Mouse (Mus musculus) bone marrow, adult 2 months (tissue): ENCODE data around the gene Rpl35.

ENCODE experiments used
- CTCF ChIP-seq: fragments of 200-500 bp; IDR thresholded peaks from 2 replicates; pipeline ENCODE4 v1.5.1; 2011; ENCODE audit warnings: low read length, control low read depth; ENCODE audit not compliant: control insufficient read depth, insufficient read depth
- POLR2A ChIP-seq: fragments of 200-500 bp; IDR thresholded peaks from 2 replicates; pipeline ENCODE4 v1.6.1; 2011; ENCODE audit warnings: low read depth, mild to moderate bottlenecking, control low read depth, low read length, borderline replicate concordance; ENCODE audit not compliant: control insufficient read depth

DNA sequence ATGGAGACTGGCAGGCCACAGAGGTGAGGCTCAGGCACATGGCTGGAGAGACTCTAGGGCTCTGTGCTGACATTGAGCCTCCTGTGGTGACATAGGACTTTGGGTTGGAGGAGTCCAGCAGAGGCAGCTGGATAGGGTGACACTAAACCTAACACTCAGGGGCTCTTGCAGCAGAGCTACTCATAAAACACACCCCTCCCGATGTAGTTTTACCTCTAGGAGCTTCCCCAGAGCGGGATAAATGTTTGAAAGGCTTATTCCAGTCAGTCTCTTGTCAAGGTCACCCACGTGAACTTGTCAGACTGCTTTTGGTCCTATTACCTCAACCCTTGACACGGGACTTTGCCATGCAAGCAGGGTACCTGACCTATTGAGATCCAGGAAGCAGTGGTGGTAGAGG, 6.0 kb downstream of the Rpl35 start:
- no peak for TF ChIP-seq POLR2A
- TF ChIP-seq CTCF, result no peak
